Mouse (Mus musculus): Measurements from ENCODE around the gene Zfp292. TPM values are rescaled to one million over a fixed set of nuclear protein-coding genes. Genes with fewer than 3 reads are reported as not detected.

The Zfp292 gene
- total and polyA plus RNA-seq, 2 experiments = 0.87 to 11.8 TPM

DNA sequence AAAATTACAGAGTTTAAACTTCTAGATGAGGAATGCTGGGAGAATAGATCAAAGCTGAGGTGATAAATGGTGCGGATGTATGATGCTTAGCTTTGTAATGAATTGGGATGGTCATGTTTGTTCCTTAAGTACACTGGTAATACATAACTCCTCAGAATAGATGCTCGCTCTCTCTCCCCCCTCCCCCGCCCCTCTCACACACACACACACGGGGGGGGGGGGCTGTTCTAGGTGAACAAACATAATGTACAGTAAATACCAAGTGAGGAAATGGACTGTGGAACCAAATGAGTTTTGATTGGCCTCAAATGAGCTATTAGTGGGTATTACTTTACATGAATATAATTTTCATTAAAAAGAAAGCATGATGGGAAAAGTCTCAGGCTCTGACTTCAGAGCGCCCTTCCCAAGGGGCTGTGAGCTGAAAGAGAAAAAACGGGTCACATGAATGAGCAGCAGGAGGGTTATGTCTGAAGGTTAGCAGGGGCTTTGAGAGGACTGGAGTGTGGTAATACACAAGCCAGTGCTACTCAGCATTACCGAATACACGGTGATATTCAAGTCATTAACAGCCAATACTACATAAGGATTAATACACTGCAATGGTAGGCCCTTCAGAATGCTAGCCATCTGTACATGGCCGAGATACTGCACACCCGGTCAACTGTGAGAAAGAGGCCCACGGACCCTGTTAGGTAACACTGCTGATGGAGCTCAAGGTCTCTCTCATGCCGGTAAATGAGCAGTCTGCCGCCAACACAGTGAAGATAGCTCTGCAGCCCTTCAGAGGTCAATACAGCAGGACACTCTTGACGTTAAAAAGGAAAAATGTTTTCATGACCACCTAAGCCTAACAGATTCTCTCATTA lies 81.4 kb downstream of the Zfp292 start:
- WGBS = 83% methylated on average over 14 of the region's 14 CpGs
- TF ChIP-seq POLR2A (IDR thresholded peaks at IDR 0.05; ENCODE audit: extremely low read depth, insufficient read depth, low read length) (no peak), CTCF (IDR thresholded peaks at IDR 0.05; ENCODE audit: low read depth, low read length) (no peak)
- H3K9ac ChIP-seq (ENCODE audit: low read depth, low read length) = no peak overlapping the region
- no peaks in the 10 kb centered on the region for H3K4me1 ChIP-seq (ENCODE audit: control insufficient read depth, insufficient read depth, low read length)
- H3K36me3 ChIP-seq (ENCODE audit: control insufficient read depth, insufficient read depth, low read length) = peaks cover 7% of the 10 kb centered on the region
- H3K27me3 ChIP-seq (ENCODE audit: control insufficient read depth, insufficient read depth, low read length) = no peaks in the 10 kb centered on the region
- H3K27ac ChIP-seq (replicated peaks; ENCODE audit: insufficient read depth, low read depth, low read length) = no peak overlapping the region
- H3K4me3 ChIP-seq (ENCODE audit: insufficient read depth, low read depth, low read length) = no peak overlapping the region
- H3K79me2 ChIP-seq (ENCODE audit: control insufficient read depth, insufficient read depth, low read length) = no peaks in the 10 kb centered on the region
- no peak for DNase-seq (ENCODE audit: extremely low read depth, low read depth, low spot score)

DNA sequence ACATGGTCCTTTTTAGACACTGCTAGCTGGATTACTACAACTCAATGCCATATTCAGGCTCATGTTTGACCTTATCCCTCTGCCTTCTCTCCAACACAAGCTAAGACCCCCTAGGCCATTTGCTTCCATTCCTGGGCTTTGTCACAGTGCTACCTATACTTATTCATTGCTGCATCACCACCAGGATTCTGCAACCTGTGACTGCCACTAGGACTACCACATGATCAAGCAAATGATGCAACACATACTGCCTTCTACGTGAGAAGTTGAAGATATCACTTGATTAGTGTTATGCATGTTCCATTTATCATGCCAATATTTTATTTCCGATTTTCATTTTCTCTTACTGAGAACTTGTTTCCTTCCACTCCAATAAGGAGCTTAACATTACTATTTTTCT lies 84.8 kb downstream of the Zfp292 start:
- 59% methylated on average over 2 of the region's 2 CpGs for WGBS
- no peaks in the 10 kb centered on the region for H3K27me3 ChIP-seq (ENCODE audit: control insufficient read depth, insufficient read depth, low read length)
- H3K27ac ChIP-seq (replicated peaks; ENCODE audit: insufficient read depth, low read depth, low read length) = no peak overlapping the region
- no peak for TF ChIP-seq POLR2A (IDR thresholded peaks at IDR 0.05; ENCODE audit: extremely low read depth, insufficient read depth, low read length)
- H3K36me3 ChIP-seq (ENCODE audit: control insufficient read depth, insufficient read depth, low read length) = no peaks in the 10 kb centered on the region
- DNase-seq (ENCODE audit: extremely low read depth, low read depth, low spot score) = no peak
- no peak overlapping the region for H3K9ac ChIP-seq (ENCODE audit: low read depth, low read length)
- peaks cover 4% of the 10 kb centered on the region; the same call in 1 of the 2 replicates for H3K4me1 ChIP-seq (ENCODE audit: control insufficient read depth, insufficient read depth, low read length)
- H3K79me2 ChIP-seq (ENCODE audit: control insufficient read depth, insufficient read depth, low read length) = no peaks in the 10 kb centered on the region
- H3K4me3 ChIP-seq (ENCODE audit: insufficient read depth, low read depth, low read length) = no peak overlapping the region

DNA sequence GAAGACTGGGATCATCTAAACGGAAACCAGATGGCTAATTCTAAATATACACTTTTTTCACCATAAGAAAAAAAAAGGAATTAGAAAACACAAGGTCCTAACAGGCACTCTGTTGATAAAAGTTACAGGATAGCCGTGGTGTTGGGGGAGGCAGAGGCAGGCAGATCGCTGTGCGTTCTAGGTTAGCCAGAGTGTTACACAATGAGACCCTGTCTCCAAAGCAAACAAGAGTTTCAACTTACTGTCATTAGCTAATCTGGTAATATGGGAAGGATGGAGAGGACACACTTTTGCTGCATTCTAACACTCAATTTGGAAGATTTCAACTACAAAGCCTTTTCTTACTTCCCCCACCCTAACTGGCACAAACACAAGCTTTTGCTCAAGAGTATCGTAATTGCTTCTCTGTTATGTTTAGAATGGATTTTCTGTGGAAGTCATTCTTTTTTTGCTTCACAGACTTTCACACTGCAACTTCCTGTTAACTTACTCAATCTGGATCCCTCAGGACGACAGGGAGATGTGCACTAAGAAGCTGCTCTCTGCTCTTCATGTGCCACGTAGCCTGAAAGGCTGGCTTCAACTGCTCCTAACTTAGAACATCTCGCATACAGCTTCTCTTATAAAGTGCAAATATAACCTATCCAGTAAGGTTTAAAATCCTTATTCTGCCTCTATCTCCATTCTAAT lies 85.3 kb downstream of the Zfp292 start:
- H3K36me3 ChIP-seq (ENCODE audit: control insufficient read depth, insufficient read depth, low read length) = no peaks in the 10 kb centered on the region
- no peaks in the 10 kb centered on the region for H3K79me2 ChIP-seq (ENCODE audit: control insufficient read depth, insufficient read depth, low read length)
- 48% methylated on average over 8 of the region's 8 CpGs for WGBS
- no peaks in the 10 kb centered on the region for H3K27me3 ChIP-seq (ENCODE audit: control insufficient read depth, insufficient read depth, low read length)
- TF ChIP-seq CTCF (IDR thresholded peaks at IDR 0.05; ENCODE audit: low read depth, low read length) (no peak), POLR2A (IDR thresholded peaks at IDR 0.05; ENCODE audit: extremely low read depth, insufficient read depth, low read length) (no peak)
- no peak overlapping the region for H3K4me3 ChIP-seq (ENCODE audit: insufficient read depth, low read depth, low read length)
- DNase-seq (ENCODE audit: extremely low read depth, low read depth, low spot score) = peak; percentile 12
- H3K27ac ChIP-seq (replicated peaks; ENCODE audit: insufficient read depth, low read depth, low read length) = no peak overlapping the region
- H3K9ac ChIP-seq (ENCODE audit: low read depth, low read length) = no peak overlapping the region
- peaks cover 4% of the 10 kb centered on the region; the same call in 1 of the 2 replicates for H3K4me1 ChIP-seq (ENCODE audit: control insufficient read depth, insufficient read depth, low read length)

DNA sequence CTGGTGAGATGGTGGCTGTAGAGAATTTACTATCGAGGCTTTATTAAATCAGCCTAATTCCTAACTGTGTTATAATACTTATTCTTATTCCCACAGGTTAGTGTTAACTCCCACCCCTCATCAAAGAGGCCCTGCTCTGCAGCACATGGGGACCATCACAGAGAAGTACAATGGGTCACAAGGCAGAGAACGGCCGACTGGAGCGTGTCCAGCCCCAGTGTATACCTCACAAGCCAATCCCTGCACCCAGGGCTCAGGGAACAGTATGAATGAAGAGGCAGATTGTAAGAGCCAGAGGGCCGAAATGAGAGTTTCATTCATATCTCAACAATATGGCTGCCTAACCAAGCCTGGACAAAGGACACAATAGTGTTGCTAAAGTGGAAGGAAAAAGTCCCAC lies 86.5 kb downstream of the Zfp292 start:
- DNase-seq (ENCODE audit: extremely low read depth, low read depth, low spot score) = no peak

DNA sequence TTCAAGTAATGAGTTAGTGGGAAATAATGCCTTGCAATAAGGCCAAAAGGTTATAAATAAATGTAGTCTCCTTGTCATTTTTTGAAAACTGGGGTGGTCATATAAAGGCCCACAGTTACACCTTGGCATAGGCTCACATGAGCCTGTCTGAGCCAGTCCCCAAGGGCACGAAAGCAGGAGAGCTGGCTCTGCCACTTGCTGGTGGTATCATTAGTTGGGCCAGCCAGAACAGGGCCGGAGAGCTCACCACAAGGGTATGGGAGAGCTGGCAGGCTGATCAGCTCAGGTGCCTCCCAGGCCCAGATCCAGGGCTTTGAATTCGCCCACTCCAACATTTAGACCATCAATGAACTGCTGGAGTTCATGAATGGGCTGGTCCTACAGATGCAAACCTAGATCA lies 96.3 kb downstream of the Zfp292 start:
- H3K4me1 ChIP-seq (ENCODE audit: control insufficient read depth, insufficient read depth, low read length) = no peaks in the 10 kb centered on the region
- WGBS = 83% methylated on average over 3 of the region's 3 CpGs
- no peaks in the 10 kb centered on the region for H3K36me3 ChIP-seq (ENCODE audit: control insufficient read depth, insufficient read depth, low read length)
- no peak overlapping the region for H3K9ac ChIP-seq (ENCODE audit: low read depth, low read length)
- no peaks in the 10 kb centered on the region for H3K27me3 ChIP-seq (ENCODE audit: control insufficient read depth, insufficient read depth, low read length)
- no peak overlapping the region for H3K27ac ChIP-seq (replicated peaks; ENCODE audit: insufficient read depth, low read depth, low read length)
- TF ChIP-seq CTCF (IDR thresholded peaks at IDR 0.05; ENCODE audit: low read depth, low read length) = no peak
- no peak for TF ChIP-seq POLR2A (IDR thresholded peaks at IDR 0.05; ENCODE audit: extremely low read depth, insufficient read depth, low read length)
- no peak for DNase-seq (ENCODE audit: extremely low read depth, low read depth, low spot score)
- no peaks in the 10 kb centered on the region for H3K79me2 ChIP-seq (ENCODE audit: control insufficient read depth, insufficient read depth, low read length)
- no peak overlapping the region for H3K4me3 ChIP-seq (ENCODE audit: insufficient read depth, low read depth, low read length)

More for the DNA sequence above, 86.5 kb downstream of the Zfp292 start:
- TF ChIP-seq CTCF (IDR thresholded peaks at IDR 0.05; ENCODE audit: low read depth, low read length) (no peak), POLR2A (IDR thresholded peaks at IDR 0.05; ENCODE audit: extremely low read depth, insufficient read depth, low read length) (no peak)
- Histone ChIP-seq H3K79me2 (ENCODE audit: control insufficient read depth, insufficient read depth, low read length) (no peaks in the 10 kb centered on the region), H3K27ac (replicated peaks; ENCODE audit: insufficient read depth, low read depth, low read length) (no peak overlapping the region), H3K9ac (ENCODE audit: low read depth, low read length) (no peak overlapping the region), H3K4me1 (ENCODE audit: control insufficient read depth, insufficient read depth, low read length) (peaks cover 4% of the 10 kb centered on the region; the same call in 1 of the 2 replicates), H3K27me3 (ENCODE audit: control insufficient read depth, insufficient read depth, low read length) (no peaks in the 10 kb centered on the region), H3K4me3 (ENCODE audit: insufficient read depth, low read depth, low read length) (no peak overlapping the region), H3K36me3 (ENCODE audit: control insufficient read depth, insufficient read depth, low read length) (no peaks in the 10 kb centered on the region)
- WGBS = 93% methylated on average over 5 of the region's 5 CpGs
